Mouse (Mus musculus) embryonic facial prominence, embryonic 11.5 days (tissue): ENCODE measurements around the gene Pilrb1. TPM values are rescaled to one million over a fixed set of nuclear protein-coding genes. Genes with fewer than 3 reads are reported as not detected.
"Not testable (repeated sequence)": the region's sequence is repeated elsewhere in the genome, so short reads cannot be mapped to it uniquely, and the experiment has no call there.

Source experiments
- ATAC-seq: fragments of 200-750 bp; cut with Nextera tagmentation; replicated peaks from 2 replicates; pipeline ENCODE4 v1.8.0; 2017; ENCODE audit warnings: low read depth; ENCODE audit not compliant: insufficient number of reproducible peaks, low FRiP score, low TSS enrichment
- DNase-seq: peaks from one replicate; pipeline ENCODE4 v3.0.0-alpha.2; 2015; ENCODE audit warnings: low spot score
- H3K27ac ChIP-seq: fragments of 300-500 bp; sonication (generic); replicated peaks from 2 replicates; pipeline ENCODE4 v1.5.1; 2014; ENCODE audit warnings: mild to moderate bottlenecking, low read depth, low read length, control low read depth
- H3K27me3 ChIP-seq: fragments of 300-500 bp; sonication (generic); 2 replicates; pipeline ENCODE4 v1.6.1; 2014; ENCODE audit warnings: mild to moderate bottlenecking, low read length, moderate library complexity, mixed read lengths; ENCODE audit not compliant: control insufficient read depth, insufficient read depth
- H3K36me3 ChIP-seq: fragments of 300-500 bp; sonication (generic); replicated peaks from 2 replicates; pipeline ENCODE4 v1.6.1; 2014; ENCODE audit warnings: low read depth, mild to moderate bottlenecking, low read length, moderate library complexity, mixed read lengths; ENCODE audit not compliant: control insufficient read depth, insufficient read depth
- H3K4me1 ChIP-seq: fragments of 300-500 bp; sonication (generic); 2 replicates; pipeline ENCODE4 v1.6.1; 2014; ENCODE audit warnings: low read length, mixed read lengths; ENCODE audit not compliant: control insufficient read depth, insufficient read depth
- H3K4me2 ChIP-seq: fragments of 300-500 bp; sonication (generic); 2 replicates; pipeline ENCODE4 v1.6.1; 2014; ENCODE audit warnings: low read depth, mild to moderate bottlenecking, control low read depth, low read length, moderate library complexity
- H3K4me3 ChIP-seq: fragments of 300-500 bp; sonication (generic); 2 replicates; pipeline ENCODE4 v1.5.1; 2014; ENCODE audit warnings: low read depth, low read length, control low read depth
- H3K9ac ChIP-seq: fragments of 300-500 bp; sonication (generic); replicated peaks from 2 replicates; pipeline ENCODE4 v1.6.1; 2014; ENCODE audit warnings: mild to moderate bottlenecking, control low read depth, low read length
- H3K9me3 ChIP-seq: fragments of 300-500 bp; sonication (generic); replicated peaks from 2 replicates; pipeline ENCODE4 v1.6.1; 2016; ENCODE audit warnings: mild to moderate bottlenecking, low read length, inconsistent platforms, mixed read lengths; ENCODE audit not compliant: control insufficient read depth
- WGBS: fragments of 180-500 bp; shearing (Covaris S2); extraction: QIAGEN DNeasy Blood & Tissue Kit; methylation state at CpG from one replicate; pipeline ENCODE4 v1.1.7; 2014; 5-methylcytosine and 5-hydroxymethylcytosine counted together
- polyA plus RNA-seq: library from polyadenylated mRNA; unstranded; fragments of >200 nt; fragmentation: Nextera tagmentation; extraction: Ambion mirVana; gene quantifications from 2 replicates; pipeline ENCODE4 v1.2.1, GENCODE M21; 2014

The Pilrb1 gene
- polyA plus RNA-seq, 1 experiment from 2014 or later, result not detected

DNA sequence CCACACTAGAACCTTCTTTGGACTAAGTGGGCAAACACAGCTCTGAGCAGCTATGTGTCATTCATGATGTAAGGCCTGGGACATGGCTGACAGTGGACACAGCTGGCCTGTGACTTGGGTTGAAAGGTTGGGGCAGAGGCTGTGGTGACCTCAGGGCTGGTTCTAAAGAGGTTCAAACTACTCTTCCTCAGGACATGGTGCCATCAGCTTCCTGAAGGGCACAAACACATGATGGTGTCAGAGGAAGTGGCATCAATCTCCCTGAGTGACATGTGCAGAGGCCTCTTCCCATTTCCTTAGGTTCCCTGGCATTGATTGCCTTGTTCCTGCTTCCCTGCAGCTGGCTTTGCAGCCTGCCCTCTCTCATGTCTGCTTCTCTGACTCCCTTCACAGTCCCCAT lies 20.8 kb downstream of the Pilrb1 start:
- H3K9ac ChIP-seq, H3K27ac ChIP-seq, H3K4me3 ChIP-seq, H3K36me3 ChIP-seq, H3K4me2 ChIP-seq, ATAC-seq, H3K4me1 ChIP-seq, DNase-seq, H3K27me3 ChIP-seq, H3K9me3 ChIP-seq: not testable (repeated sequence)

- Histone ChIP-seq H3K4me3 (no peak overlapping the region), H3K4me1 (no peaks in the 10 kb centered on the region), H3K4me2 (no peak overlapping the region), H3K9me3 (no peaks in the 10 kb centered on the region), H3K27me3 (no peaks in the 10 kb centered on the region), H3K27ac (no peak overlapping the region), H3K36me3 (no peaks in the 10 kb centered on the region), H3K9ac (no peak overlapping the region)
- ATAC-seq, result no peak
- no peak for DNase-seq
These were observed 21.3 kb downstream of the Pilrb1 start for GRCm38 (mm10) chr5:137836611-137837010.

- ATAC-seq, result not testable (repeated sequence)
These were observed 21.9 kb downstream of the Pilrb1 start, which contains the start of gene Pilra for GRCm38 (mm10) chr5:137835966-137836520. Gene Pilra, minus strand, starts transcription at chr5:137836281.

DNA sequence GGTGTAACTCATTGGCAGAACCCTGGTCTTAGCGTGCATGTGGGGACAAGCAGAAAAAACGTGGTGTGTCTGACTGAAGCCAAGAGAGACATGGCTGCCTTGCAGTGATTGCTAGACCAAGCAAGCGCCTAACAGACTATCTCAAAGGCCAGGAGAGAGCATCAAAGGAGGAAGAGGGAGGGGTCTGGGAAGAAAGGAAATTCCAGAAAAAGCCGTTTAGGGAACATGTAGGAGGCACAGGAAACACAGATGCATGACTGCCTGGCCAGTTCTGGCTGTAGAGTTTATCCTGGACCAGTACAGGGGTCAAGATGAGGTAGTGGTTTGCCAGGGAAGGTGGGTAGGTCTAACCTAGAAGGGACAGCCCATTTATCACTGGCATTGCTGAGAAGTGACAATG lies 24.4 kb downstream of the Pilrb1 start:
- Histone ChIP-seq H3K4me2 (no peak overlapping the region), H3K4me3 (no peak overlapping the region), H3K9me3 (no peaks in the 10 kb centered on the region), H3K27ac (no peak overlapping the region), H3K9ac (no peak overlapping the region), H3K27me3 (no peaks in the 10 kb centered on the region), H3K4me1 (no peaks in the 10 kb centered on the region), H3K36me3 (no peaks in the 10 kb centered on the region)
- ATAC-seq (no peak), DNase-seq (no peak)
- 47% methylated on average over 4 of the region's 4 CpGs for WGBS

More at GRCm38 (mm10) chr5:137835966-137836520, 21.9 kb downstream of the Pilrb1 start, which contains the start of gene Pilra:
- H3K9ac ChIP-seq, DNase-seq, H3K36me3 ChIP-seq, H3K27ac ChIP-seq, H3K4me1 ChIP-seq, H3K4me3 ChIP-seq, H3K9me3 ChIP-seq, H3K27me3 ChIP-seq, H3K4me2 ChIP-seq: not testable (repeated sequence)
- 47% methylated on average over 2 of the region's 2 CpGs for WGBS

DNA sequence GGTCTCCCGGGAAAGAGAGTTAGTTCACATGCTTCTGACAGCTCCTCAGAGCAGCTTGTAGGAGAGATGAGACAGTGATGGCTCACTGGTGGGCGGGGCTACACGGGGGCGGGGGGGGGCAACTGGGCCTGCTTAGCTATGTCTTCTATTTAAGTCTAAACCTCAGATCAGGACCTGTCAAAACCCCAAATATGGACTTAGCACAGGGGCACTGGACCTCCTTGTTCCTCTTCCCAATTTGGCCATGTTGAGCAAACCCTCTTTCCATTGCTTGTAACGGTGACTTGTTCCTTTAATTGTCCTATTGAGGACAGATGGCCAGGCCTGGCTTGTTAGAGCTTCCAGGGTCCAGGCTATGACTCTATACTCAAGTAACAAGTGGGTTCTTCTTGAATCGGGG lies 26.4 kb downstream of the Pilrb1 start:
- no peak overlapping the region for H3K27ac ChIP-seq
- no peaks in the 10 kb centered on the region for H3K27me3 ChIP-seq
- no peak overlapping the region for H3K4me3 ChIP-seq
- H3K4me2 ChIP-seq, result no peak overlapping the region
- ATAC-seq, result no peak
- H3K9ac ChIP-seq, result no peak overlapping the region
- no peak for DNase-seq
- H3K4me1 ChIP-seq, result no peaks in the 10 kb centered on the region
- WGBS, result 76% methylated on average over 6 of the region's 6 CpGs
- no peaks in the 10 kb centered on the region for H3K9me3 ChIP-seq
- no peaks in the 10 kb centered on the region for H3K36me3 ChIP-seq

GRCm38 (mm10) chr5:137831106-137831505 lies 26.8 kb downstream of the Pilrb1 start:
- Histone ChIP-seq H3K4me1 (no peaks in the 10 kb centered on the region), H3K9me3 (no peaks in the 10 kb centered on the region), H3K9ac (no peak overlapping the region), H3K36me3 (no peaks in the 10 kb centered on the region), H3K27ac (no peak overlapping the region), H3K27me3 (no peaks in the 10 kb centered on the region), H3K4me3 (no peak overlapping the region), H3K4me2 (no peak overlapping the region)
- ATAC-seq, result no peak
- 79% methylated on average over 4 of the region's 4 CpGs for WGBS
- no peak for DNase-seq

GRCm38 (mm10) chr5:137830238-137830637 lies 27.7 kb downstream of the Pilrb1 start:
- no peaks in the 10 kb centered on the region for H3K36me3 ChIP-seq
- H3K9ac ChIP-seq, result no peak overlapping the region
- no peak for DNase-seq
- H3K4me3 ChIP-seq, result no peak overlapping the region
- H3K4me2 ChIP-seq, result no peak overlapping the region
- no peaks in the 10 kb centered on the region for H3K9me3 ChIP-seq
- no peaks in the 10 kb centered on the region for H3K27me3 ChIP-seq
- no peaks in the 10 kb centered on the region for H3K4me1 ChIP-seq
- H3K27ac ChIP-seq, result no peak overlapping the region
- 77% methylated on average over 7 of the region's 7 CpGs for WGBS
- no peak for ATAC-seq

GRCm38 (mm10) chr5:137828694-137829093 lies 29.2 kb downstream of the Pilrb1 start:
- ATAC-seq (no peak), DNase-seq (no peak)
- Histone ChIP-seq H3K9me3 (no peaks in the 10 kb centered on the region), H3K27me3 (no peaks in the 10 kb centered on the region), H3K4me1 (no peaks in the 10 kb centered on the region), H3K36me3 (no peaks in the 10 kb centered on the region), H3K27ac (no peak overlapping the region), H3K9ac (no peak overlapping the region), H3K4me2 (no peak overlapping the region), H3K4me3 (no peak overlapping the region)
- WGBS, result 87% methylated on average over 6 of the region's 6 CpGs
